Mouse (Mus musculus) heart, postnatal 4 days (tissue): ENCODE data around the gene Ppm1l. TPM values are rescaled to one million over a fixed set of nuclear protein-coding genes. Genes with fewer than 3 reads are reported as not detected.

Experiments used
- DNase-seq: peaks from one replicate; pipeline ENCODE4 v3.0.0; 2021
- total RNA-seq, 2 experiments: library from RNA; stranded (reverse); gene quantifications; 2 replicates each; pipeline ENCODE4 v1.2.3; 2021

The Ppm1l gene
- total RNA-seq, 2 experiments from 2014 or later: 23.0 to 26.1 TPM

GRCm38 (mm10) chr3:69340486-69340885 is 23.8 kb downstream of the Ppm1l start:
- no peak for DNase-seq

DNA sequence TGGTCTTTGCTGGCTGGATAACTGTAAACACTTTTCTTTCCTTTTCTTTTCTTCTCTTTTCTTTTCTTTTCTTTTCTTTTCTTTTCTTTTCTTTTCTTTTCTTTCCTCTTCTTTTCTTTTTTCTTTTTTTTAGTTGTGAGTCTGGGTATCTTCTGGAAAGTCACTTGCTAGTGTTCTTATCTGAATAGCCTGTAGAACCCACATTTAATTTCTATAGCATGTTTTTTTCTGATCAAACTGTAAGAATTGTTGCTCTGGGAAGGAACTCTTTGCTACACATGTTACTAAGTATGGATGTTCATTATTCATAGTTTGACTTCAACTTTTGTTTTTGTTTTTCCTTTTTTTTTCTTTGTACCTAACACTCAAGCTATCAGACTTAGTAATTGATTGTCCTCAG is 24.3 kb downstream of the Ppm1l start:
- DNase-seq: no peak

DNA sequence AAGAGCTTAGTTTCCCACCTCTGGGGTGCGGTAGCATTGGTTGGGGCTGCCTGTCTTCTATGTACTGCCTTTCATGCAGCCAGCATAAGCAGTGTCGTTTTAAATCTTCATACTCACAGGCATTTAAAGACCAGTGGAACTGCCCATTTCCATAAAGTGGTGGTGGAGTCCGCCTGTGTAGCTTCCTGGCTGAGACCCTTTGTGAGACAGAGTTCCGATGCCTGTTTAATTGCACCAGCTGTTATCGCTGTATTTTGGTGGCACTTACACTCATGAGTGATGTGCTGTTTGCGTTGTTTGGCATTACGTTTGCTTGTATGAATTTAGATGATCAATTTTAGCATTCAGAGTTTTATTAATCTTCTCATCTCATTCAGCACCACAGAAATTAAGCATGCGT is 24.9 kb downstream of the Ppm1l start:
- no peak for DNase-seq

DNA sequence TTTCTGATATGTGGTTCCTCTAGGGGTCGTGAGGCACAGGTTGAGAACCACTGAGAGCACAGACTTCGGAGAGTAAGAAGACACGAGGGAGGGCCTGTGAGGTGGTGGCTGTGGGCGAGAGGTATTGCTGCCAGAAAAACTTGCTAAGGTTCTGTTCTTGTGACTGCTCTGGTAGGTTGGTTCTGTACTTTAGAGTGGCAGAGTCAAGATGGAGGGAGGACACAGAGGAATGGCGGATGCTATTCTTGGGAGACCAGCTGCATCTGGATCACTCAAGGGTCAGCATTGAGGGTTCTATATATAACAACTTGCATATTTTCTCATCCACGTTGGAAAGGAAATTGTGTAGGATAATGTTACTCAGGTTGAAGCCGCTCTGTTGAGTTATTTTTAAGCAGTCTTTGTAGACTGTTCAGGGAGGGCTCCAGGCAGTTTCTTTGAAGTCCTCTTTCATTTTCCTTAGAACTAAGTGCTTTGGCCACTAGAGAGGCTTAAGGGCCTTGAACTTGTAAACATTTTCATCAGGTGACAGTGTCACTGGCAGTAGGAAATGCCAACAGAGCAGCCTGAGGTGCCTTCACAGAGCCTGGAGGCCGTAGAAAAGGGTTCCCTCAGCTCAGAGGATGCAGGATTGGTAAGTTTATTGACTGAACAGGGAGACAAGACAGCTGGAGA is 25.7 kb downstream of the Ppm1l start:
- no peak for DNase-seq

DNA sequence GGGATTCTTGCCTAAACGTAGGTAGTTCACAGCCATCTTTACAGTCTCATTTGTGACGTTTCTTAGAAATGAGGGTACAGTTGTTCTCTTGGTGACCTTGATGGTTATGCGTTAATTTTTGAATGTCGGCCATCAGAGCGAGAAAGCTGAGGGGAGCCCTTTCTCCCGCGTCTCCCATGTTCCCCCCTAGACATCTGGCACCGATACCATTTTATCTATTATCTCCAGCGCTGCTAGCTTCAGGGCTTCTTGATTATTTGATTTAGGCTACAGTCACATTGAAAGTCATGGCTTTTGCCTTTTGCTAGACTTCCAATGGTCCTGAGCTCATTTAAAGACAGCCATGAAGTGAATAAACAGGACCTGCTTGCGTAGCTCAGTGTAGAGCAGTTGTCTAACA is 26.5 kb downstream of the Ppm1l start:
- DNase-seq: no peak

- no peak for DNase-seq
Observed at GRCm38 (mm10) chr3:69346514-69346913, 29.9 kb downstream of the Ppm1l start.

DNA sequence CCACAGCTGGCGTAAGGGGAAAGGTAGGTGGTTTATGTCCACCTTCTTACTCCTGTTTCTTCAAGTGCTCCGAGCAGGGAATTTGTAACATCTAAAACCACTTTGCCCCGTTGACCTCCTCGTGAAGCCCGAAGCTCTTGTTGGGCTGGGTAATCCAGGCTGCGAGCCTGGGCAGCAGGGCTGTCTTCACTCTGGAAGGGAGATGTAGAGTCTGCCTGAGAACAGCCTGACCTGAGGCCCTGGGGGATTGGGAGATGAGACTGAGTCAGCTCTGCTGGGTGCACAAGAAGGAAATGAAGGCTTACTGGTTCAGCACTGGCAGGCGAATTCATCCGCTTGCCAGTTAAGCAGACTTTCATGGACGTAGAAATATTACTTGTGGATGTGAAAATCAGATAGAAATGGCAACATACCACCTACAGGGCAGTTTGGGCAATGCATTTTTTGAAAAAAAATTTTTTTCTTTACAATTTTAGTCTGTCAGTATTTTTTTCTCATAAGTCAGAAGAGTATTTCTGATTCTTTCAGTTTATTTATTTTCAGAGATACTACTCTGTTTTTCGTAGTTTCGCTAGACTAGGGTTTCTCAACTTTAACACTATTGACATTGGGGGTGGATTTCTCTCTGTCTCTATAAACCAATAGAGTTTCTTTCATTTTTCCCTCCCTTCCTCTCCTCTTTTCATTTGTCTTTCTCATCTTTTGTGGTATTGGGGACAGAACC is 31.7 kb downstream of the Ppm1l start:
- no peak for DNase-seq

- DNase-seq: no peak
Observed at GRCm38 (mm10) chr3:69348921-69349237, 32.2 kb downstream of the Ppm1l start.

GRCm38 (mm10) chr3:69349973-69350372 is 33.3 kb downstream of the Ppm1l start:
- DNase-seq: no peak

- DNase-seq: no peak
Observed at GRCm38 (mm10) chr3:69352194-69352593, 35.5 kb downstream of the Ppm1l start.

GRCm38 (mm10) chr3:69354681-69355080 is 38.0 kb downstream of the Ppm1l start:
- no peak for DNase-seq

DNA sequence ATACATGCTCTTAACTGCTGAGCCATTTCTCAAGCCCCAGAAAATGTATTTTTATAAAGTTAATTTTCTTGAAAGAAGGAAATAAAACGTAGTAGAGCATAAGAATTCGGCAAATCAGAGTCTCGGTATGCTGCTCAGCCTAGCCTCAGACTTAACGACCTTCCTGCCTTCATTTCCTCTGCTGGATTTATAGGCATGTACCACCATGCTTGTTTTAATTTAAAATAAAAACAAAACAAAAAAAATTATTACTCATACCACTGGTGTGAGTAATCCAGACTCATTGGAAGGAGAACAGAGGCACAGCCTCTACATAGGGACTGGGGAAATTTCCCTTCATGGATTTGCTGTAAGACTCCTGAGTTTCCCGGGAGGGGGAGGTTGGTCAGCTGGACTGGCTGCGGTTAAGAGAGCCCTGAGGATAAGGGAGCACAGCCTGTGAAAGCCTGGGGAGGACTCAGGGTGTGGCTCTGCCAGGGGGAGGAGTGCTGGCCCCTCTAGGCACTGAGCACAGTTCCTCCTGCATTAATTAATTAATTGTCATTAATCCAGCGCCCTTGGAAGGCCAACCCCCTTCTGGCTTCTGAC is 39.5 kb downstream of the Ppm1l start:
- DNase-seq: no peak

DNA sequence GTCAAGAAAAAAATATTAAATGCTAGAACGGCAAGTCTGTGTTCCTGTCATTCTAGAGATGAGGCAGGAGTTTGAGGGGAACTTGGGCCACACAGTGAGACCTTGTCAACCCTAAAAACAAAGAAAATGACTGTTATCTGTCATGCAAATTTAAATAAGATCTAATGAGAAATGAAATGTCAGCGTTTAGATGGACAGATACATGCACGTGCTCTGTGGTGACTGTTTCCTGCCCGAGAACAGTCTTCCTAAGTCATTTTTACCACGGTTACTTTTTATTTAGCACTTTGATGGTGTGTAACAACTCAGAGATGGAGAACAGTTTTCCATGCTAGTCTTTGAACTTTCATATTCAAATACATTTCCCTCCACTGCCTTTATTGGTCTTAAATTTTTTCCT is 40.1 kb downstream of the Ppm1l start:
- no peak for DNase-seq

DNA sequence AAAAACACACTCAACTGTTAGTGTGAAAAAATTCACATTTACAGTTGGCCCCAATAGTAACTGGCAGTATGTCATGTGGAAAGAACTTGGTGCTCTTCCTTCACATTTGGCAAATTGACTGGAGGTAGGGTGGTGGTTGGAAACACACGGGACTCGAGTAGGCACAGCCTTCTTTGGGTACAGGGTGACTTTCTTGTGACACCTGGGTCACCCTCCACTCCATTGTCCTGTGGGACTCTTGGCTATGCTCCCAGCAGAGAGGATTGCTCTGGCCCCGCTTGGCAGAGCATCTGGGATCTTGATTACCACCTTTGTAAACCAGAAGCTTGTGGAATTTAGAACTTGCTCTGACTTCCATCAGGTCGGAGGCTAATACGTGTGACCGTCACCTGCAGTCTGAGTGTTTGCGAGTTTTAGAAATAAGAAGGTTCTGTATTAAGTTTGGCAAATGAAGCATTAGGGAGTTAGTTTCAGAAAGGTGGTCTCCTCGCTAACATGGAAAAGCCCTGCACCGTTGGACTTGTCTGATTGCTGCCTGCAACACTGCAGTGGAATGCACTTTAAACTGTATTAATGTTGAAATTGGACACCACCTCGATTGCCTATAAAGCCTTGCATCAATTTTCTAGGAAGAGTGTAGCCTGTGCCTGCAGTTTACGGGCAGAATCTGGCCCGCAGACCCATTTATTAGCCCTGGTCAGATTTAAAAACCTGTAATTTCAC is 41.4 kb downstream of the Ppm1l start:
- DNase-seq: no peak

- DNase-seq: no peak
Observed at GRCm38 (mm10) chr3:69358620-69358964, 41.9 kb downstream of the Ppm1l start.

GRCm38 (mm10) chr3:69360263-69360895 is 43.7 kb downstream of the Ppm1l start:
- no peak for DNase-seq

DNA sequence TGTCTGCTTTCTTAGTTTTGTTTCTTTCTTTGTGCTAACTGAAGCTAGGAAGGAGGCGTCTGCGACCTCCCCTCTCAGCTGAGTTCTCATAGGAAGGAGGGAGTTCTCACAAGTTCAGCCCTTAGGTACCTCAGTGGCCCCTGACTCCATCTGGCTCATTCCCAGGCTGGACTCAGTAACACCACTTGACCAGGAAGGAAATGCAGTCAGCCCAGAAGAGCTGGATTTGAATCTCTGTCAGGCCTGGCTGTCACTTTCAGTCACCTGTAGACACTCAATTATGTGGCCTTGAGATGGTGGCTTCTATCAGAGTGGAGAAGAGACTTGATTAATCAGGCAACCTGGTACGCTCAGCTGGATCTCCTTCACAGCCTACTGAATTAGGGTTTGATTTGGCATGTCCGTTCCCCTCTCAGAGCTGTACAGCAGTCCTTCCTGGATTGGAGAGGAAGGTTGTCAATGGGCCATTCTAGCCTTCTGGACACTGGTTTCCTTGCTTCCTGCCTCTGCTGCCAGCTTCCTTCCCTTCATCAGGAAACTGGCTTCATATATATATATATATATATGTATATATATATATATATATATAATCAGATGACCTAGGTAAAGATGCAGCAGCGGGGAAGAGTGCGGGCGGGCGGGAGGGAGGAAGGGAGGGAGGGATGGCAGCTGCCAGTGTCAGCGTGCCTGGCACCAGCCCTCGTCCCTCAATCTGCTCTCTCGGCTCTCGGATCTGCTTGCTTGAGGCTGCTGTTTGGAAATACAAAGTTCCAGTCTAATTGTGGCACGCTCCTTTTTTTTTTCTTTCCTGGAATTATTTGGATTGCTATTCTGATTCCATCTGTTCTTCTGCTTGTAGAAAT is 45.1 kb downstream of the Ppm1l start:
- no peak for DNase-seq

DNA sequence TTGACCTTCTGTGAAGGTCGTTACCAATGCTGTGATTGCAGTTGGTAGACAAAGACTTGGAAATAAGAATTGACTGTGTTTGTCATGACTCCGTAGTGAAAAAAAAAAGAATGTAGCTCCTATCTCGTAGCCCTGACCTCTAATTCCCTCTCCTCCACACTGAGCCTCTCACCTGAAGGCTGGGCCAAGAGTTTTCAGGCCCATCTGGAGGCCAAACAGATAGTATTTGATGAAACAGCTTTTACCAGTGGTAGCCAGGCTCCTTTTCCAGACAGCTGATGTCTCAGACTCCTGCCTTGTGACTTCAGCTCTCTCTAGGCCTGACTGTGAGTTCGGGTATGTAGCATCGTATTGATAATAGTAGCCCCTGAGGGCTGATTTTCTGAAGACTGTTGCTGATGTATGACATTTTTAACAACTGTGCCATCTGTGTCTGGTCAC is 45.7 kb downstream of the Ppm1l start:
- no peak for DNase-seq

GRCm38 (mm10) chr3:69362906-69363305 is 46.2 kb downstream of the Ppm1l start:
- DNase-seq: no peak

- no peak for DNase-seq
Observed at GRCm38 (mm10) chr3:69364151-69364550, 47.5 kb downstream of the Ppm1l start.

DNA sequence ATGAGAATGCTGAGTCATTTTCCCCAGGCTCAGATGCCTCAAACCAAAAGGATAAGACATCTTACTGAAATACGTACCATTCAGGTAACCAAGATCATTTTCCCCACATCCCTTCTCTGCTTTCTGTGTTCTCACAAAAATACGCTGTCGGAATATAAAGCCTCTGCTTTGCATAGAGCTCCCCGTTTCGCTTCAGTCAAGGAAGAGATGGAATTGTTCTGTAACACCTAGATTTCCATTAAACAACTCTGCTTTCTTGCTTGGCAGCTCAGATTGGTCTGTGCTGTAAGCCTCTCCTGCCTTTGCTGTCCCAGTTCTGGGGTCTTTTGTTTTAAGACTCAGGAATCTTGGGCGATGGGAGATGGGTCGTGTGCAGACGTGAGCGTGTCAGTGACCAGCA is 51.3 kb downstream of the Ppm1l start:
- DNase-seq: no peak

GRCm38 (mm10) chr3:69372731-69373130 is 56.1 kb downstream of the Ppm1l start:
- no peak for DNase-seq
